Mouse (Mus musculus) midbrain, embryonic 13.5 days (tissue): ENCODE measurements at regions not wholly inside any gene's neighbourhood (a gene's known extent, or its start where the extent isn't known, plus 50 kb on each side); places are given as distances from the start of the nearest gene placed in this dataset.

Source experiments
- ATAC-seq: fragments of 200-750 bp; cut with Nextera tagmentation; 2 replicates; pipeline ENCODE4 v1.8.0; 2017; ENCODE audit warnings: mild to moderate bottlenecking, moderate TSS enrichment, moderate library complexity
- H3K27ac ChIP-seq: fragments of 300-500 bp; sonication (generic); 2 replicates; pipeline ENCODE4 v1.5.1; 2015; ENCODE audit warnings: inconsistent platforms, mild to moderate bottlenecking, moderate library complexity
- H3K27me3 ChIP-seq: fragments of 300-500 bp; sonication (generic); 2 replicates; pipeline ENCODE4 v1.6.1; 2015; ENCODE audit warnings: mild to moderate bottlenecking, inconsistent platforms
- H3K36me3 ChIP-seq: fragments of 300-500 bp; sonication (generic); 2 replicates; pipeline ENCODE4 v1.6.1; 2015; ENCODE audit warnings: mild to moderate bottlenecking, inconsistent platforms
- H3K4me1 ChIP-seq: fragments of 300-500 bp; sonication (generic); replicated peaks from 2 replicates; pipeline ENCODE4 v1.6.1; 2015; ENCODE audit warnings: inconsistent platforms
- H3K4me2 ChIP-seq: fragments of 300-500 bp; sonication (generic); replicated peaks from 2 replicates; pipeline ENCODE4 v1.6.1; 2015; ENCODE audit warnings: moderate library complexity, mild to moderate bottlenecking, inconsistent platforms
- H3K4me3 ChIP-seq: fragments of 300-500 bp; sonication (generic); replicated peaks from 2 replicates; pipeline ENCODE4 v1.5.1; 2015; ENCODE audit warnings: mild to moderate bottlenecking, inconsistent platforms
- H3K9ac ChIP-seq: fragments of 300-500 bp; sonication (generic); replicated peaks from 2 replicates; pipeline ENCODE4 v1.6.1; 2015; ENCODE audit warnings: mild to moderate bottlenecking, inconsistent platforms
- H3K9me3 ChIP-seq: fragments of 300-500 bp; sonication (generic); 2 replicates; pipeline ENCODE4 v1.6.1; 2016; ENCODE audit warnings: mild to moderate bottlenecking, inconsistent platforms
- WGBS: fragments of 180-500 bp; shearing (Covaris S2); methylation state at CpG from one replicate; pipeline ENCODE4 v1.1.7; 2015; 5-methylcytosine and 5-hydroxymethylcytosine counted together

DNA sequence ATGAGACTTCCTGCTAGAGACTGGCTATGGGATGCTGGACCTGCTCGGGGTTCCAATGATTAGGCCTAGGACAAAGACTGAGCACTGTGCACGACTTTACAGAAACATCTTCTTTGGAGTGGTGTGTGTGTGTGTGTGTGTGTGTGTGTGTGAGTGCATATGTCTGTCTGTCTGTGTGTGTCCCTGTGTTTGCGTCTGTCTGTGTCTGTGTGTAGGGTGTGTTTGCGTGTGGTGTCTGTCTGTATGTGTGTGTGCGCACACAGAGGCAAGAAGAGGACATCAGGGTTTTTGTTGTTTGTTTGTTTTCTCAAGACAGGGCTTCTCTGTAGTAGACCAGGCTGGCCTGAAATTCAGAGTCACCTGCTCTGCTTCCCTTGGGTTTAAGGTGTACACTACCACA is 51.9 kb upstream of the Slco4a1 start:
- Histone ChIP-seq H3K4me3 (no peak overlapping the region), H3K9ac (no peak overlapping the region), H3K9me3 (no peaks in the 10 kb centered on the region), H3K36me3 (no peaks in the 10 kb centered on the region), H3K27ac (no peak overlapping the region), H3K4me1 (no peaks in the 10 kb centered on the region), H3K27me3 (no peaks in the 10 kb centered on the region), H3K4me2 (no peak overlapping the region)
- WGBS: 86% methylated on average over 5 of the region's 5 CpGs
- no peak for ATAC-seq

GRCm38 (mm10) chr2:180403621-180404020 is 52.4 kb upstream of the Slco4a1 start:
- ATAC-seq: no peak
- 69% methylated on average over 8 of the region's 8 CpGs for WGBS
- Histone ChIP-seq H3K4me1 (no peaks in the 10 kb centered on the region), H3K4me3 (no peak overlapping the region), H3K9ac (no peak overlapping the region), H3K9me3 (no peaks in the 10 kb centered on the region), H3K27me3 (no peaks in the 10 kb centered on the region), H3K36me3 (no peaks in the 10 kb centered on the region), H3K4me2 (no peak overlapping the region), H3K27ac (no peak overlapping the region)

DNA sequence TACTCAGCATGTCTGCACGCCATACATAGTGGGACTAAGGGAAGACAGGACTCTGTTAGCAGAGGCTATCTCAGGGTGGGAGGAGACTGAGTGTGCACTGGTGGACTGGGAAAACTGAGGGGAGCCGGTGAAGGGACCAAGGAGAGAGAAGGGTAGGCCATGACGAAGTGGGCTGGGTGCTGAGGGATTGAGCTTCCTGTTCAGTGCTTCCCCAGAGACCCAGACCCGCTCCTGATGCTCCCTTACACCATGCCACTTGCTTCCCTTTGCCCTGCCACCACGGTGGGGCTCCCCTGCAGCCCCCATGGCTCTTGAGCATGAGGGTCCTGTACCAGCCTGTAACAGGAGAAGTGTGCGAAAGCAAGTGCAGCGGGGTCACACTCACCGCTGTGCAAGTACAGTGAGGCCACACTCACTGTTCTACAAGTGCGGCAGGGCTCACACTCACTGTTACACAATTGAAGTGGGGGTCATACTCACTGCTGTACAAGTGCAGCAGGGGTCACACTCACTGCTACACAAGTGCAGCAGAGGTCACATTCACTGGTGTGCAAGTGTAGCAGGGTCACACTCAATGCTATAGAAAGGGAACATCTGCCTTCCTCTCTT is 53.1 kb upstream of the Slco4a1 start:
- H3K27ac ChIP-seq: no peak overlapping the region
- ATAC-seq: no peak
- H3K4me3 ChIP-seq: no peak overlapping the region
- 82% methylated on average over 9 of the region's 9 CpGs for WGBS
- no peaks in the 10 kb centered on the region for H3K4me1 ChIP-seq
- no peak overlapping the region for H3K4me2 ChIP-seq
- no peak overlapping the region for H3K9ac ChIP-seq
- H3K36me3 ChIP-seq: no peaks in the 10 kb centered on the region
- no peaks in the 10 kb centered on the region for H3K9me3 ChIP-seq
- H3K27me3 ChIP-seq: no peaks in the 10 kb centered on the region

DNA sequence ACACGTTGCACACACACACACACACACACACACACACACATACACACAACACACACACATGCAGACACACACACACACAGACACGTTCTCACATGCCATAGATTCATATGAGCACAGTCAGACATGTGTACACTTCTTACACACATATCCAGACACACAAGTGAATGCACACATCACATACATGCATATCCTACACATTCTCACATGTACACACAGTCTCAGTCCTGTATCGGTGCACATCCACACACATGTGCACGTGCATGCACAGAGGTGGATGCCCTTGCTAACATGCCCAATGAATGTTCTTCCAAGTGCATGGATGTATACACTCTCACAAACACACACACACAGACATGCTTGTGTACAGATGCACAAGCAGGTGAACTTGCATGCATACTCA is 53.6 kb upstream of the Slco4a1 start:
- H3K9me3 ChIP-seq: no peaks in the 10 kb centered on the region
- no peak overlapping the region for H3K9ac ChIP-seq
- H3K4me1 ChIP-seq: no peaks in the 10 kb centered on the region
- H3K27ac ChIP-seq: no peak overlapping the region
- no peak overlapping the region for H3K4me2 ChIP-seq
- H3K36me3 ChIP-seq: no peaks in the 10 kb centered on the region
- 88% methylated on average over 4 of the region's 4 CpGs for WGBS
- H3K27me3 ChIP-seq: no peaks in the 10 kb centered on the region
- no peak overlapping the region for H3K4me3 ChIP-seq
- ATAC-seq: no peak

DNA sequence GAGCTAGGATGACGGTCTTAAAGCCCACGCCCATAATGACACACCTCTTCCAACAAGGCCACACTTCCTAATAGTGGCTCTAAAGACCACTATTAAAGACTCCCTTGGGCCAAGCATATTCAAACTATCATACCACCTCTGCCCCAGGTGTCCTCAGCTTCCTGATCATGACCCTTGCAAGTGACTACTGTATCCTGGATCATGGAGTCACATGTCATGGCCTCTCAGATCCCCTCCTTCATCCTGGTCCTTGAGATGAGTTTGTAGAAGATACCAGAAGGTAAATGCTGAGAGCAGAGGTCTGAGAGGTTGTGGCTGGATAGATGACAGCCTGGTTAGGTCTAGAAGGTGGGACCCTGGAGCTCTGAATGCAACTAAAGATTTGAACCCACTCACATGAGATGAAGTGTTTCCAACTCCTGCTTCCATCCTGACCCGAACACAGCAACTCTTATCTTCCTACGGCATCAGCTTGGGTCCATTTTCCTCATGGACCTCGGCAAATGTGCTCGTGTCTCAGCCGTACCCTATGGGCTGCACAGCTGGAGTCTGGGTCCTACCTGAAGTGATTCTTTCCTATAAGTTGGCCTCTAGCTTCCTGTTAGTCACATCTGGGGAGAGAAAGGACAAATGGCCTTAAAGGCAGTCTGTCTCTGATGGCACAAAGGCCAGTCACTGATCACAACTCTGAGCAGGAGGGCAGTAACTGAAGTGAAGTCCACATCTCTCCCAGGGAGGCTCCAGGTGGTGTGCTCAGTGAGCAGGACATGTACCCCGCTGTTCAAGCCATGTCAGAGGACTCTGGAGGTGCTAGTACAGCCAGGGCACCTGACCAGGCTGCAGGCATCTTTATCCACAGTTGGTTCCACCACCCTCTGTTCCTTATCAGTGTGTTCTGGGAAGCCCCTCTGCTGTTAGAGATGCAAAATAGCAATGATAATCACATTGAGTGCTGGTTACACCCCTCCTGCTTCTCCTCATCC is 54.3 kb upstream of the Slco4a1 start:
- Histone ChIP-seq H3K27ac (no peak overlapping the region), H3K36me3 (no peaks in the 10 kb centered on the region), H3K4me1 (no peaks in the 10 kb centered on the region), H3K4me2 (no peak overlapping the region), H3K4me3 (no peak overlapping the region), H3K9me3 (no peaks in the 10 kb centered on the region), H3K27me3 (no peaks in the 10 kb centered on the region), H3K9ac (no peak overlapping the region)
- 84% methylated on average over 8 of the region's 8 CpGs for WGBS
- ATAC-seq: no peak

DNA sequence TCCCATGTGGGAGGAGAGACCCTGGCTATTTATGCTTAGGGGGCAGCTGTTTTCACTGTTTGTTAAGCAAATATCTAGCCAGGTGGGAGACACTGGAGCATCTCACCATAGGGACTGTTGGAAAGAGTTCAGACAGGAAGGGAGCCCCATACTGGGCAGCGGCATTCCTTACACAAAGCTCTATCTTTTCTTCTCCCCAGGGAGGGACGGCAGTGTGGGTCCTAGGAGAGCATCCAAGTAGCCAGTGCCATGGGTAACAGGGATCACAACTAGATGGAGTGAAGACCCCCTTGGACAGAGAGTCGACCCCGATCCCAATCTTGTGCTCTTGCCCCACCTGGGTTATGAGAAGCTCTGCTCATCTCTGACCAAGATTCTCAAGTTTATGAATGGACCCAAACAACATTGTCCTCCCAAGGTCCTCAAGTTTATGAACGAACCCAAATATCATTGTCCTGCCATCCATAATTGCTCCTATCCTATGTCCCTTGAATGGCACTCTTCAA is 55.5 kb upstream of the Slco4a1 start:
- no peak for ATAC-seq
- 90% methylated on average over 5 of the region's 5 CpGs for WGBS
- H3K36me3 ChIP-seq: no peaks in the 10 kb centered on the region

GRCm38 (mm10) chr2:180399651-180400513 is 56.2 kb upstream of the Slco4a1 start:
- Histone ChIP-seq H3K4me2 (no peak overlapping the region), H3K4me1 (no peaks in the 10 kb centered on the region), H3K36me3 (no peaks in the 10 kb centered on the region), H3K4me3 (no peak overlapping the region), H3K27me3 (no peaks in the 10 kb centered on the region), H3K9me3 (no peaks in the 10 kb centered on the region), H3K9ac (no peak overlapping the region), H3K27ac (no peak overlapping the region)
- no peak for ATAC-seq
- WGBS: 77% methylated on average over 8 of the region's 8 CpGs

More for the DNA sequence above, 55.5 kb upstream of the Slco4a1 start:
- H3K9me3 ChIP-seq: no peaks in the 10 kb centered on the region
- H3K4me2 ChIP-seq: no peak overlapping the region
- H3K9ac ChIP-seq: no peak overlapping the region
- H3K27me3 ChIP-seq: no peaks in the 10 kb centered on the region
- H3K4me1 ChIP-seq: no peaks in the 10 kb centered on the region
- no peak overlapping the region for H3K27ac ChIP-seq
- no peak overlapping the region for H3K4me3 ChIP-seq

- Histone ChIP-seq H3K4me3 (no peak overlapping the region), H3K4me1 (no peaks in the 10 kb centered on the region), H3K27me3 (no peaks in the 10 kb centered on the region), H3K27ac (no peak overlapping the region), H3K9me3 (no peaks in the 10 kb centered on the region), H3K9ac (no peak overlapping the region), H3K36me3 (no peaks in the 10 kb centered on the region), H3K4me2 (no peak overlapping the region)
- ATAC-seq: no peak
- 88% methylated on average over 6 of the region's 6 CpGs for WGBS
Observed at GRCm38 (mm10) chr2:180398851-180399447, 57.1 kb upstream of the Slco4a1 start.

DNA sequence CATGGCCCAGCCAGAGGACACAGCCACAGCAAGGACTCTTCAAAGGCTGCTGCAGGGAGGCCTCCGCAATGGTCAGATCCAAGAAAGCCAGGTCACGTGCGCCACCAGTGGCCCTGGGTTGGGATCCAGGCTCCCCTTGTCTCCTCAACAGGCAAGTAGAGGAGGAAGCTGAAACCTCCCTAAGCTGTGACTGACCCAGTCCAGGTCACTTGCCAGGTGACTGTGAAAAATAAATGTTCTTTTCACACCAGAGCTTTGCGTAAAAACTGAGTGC is 57.6 kb upstream of the Slco4a1 start:
- Histone ChIP-seq H3K9me3 (no peaks in the 10 kb centered on the region), H3K4me1 (no peaks in the 10 kb centered on the region), H3K27ac (no peak overlapping the region), H3K27me3 (no peaks in the 10 kb centered on the region), H3K4me3 (no peak overlapping the region), H3K4me2 (no peak overlapping the region), H3K9ac (no peak overlapping the region), H3K36me3 (no peaks in the 10 kb centered on the region)
- no peak for ATAC-seq
- 86% methylated on average over 4 of the region's 4 CpGs for WGBS

DNA sequence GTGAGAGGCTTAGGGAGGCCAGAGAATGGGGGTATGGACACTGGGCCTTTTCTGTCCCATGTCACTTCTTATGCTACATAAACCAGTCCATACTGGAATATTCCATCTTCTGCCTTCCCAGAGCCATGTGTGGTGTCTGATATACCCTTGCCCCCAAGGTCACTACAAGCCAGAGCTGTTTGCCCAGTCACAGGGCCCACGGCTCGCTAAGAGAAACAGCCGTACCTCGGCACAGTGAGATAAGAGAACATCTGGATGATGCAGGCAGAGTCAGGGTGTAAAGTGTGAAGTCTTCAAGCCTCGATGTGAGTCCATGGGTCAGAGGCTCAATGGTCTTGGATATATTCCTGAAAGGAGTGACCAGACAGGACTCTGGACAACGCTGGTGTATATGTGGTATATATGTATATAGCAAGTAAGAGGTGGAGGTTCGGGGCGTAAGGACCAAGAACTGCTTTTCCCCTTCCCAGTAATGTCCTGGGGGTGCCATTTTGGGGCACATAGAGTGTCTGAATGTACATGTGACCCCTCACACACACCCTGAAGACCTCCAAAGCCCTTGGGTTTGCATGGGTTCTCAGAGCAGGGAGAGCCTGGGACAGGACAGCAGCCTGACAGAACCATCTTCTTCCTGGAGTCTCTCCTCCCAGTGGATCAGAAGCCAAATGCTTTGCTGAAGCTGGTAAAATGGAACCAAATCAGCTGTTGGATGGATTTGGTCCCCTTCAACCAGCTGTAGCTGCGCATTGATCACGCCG is 58.1 kb upstream of the Slco4a1 start:
- WGBS: 91% methylated on average over 11 of the region's 11 CpGs
- Histone ChIP-seq H3K27me3 (no peaks in the 10 kb centered on the region), H3K4me3 (no peak overlapping the region), H3K4me1 (no peaks in the 10 kb centered on the region), H3K9me3 (no peaks in the 10 kb centered on the region), H3K27ac (no peak overlapping the region), H3K36me3 (no peaks in the 10 kb centered on the region), H3K9ac (no peak overlapping the region), H3K4me2 (no peak overlapping the region)
- ATAC-seq: no peak

DNA sequence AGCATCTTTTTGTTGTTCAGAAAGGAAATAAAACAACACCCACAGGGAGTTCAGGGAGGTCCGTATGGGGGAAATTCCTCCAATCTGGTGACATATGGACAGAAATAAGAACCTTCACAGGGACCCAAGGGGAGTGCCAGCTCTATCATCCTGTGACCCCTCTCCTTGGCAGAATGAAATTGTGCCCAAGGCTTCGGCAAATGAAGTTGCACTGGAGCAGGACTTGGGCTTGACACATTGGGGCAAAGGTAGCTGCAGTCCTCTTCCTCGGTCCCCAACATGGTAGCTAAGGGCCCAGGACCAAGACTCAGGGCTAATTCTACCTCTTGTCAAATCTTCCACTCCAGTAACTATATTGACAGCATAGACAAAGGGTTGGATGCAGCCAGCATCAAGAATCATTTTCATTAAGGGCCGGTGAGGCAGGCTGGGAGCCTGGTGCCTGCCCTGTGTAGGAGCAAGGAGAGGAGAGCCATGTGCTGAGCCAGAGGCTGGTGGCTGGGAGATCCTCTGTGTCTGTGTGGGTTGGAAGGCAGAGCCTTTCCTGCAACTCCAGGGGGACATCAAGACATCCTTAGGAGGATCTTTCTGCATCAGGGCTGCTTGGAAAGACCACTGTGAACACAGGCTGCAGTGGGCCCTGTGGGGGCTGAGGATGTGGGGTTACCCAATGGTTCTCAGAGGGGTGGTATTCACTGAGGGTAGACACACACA is 59.2 kb upstream of the Slco4a1 start:
- no peaks in the 10 kb centered on the region for H3K9me3 ChIP-seq
- no peak overlapping the region for H3K27ac ChIP-seq
- WGBS: 70% methylated on average over 4 of the region's 4 CpGs
- no peaks in the 10 kb centered on the region for H3K27me3 ChIP-seq
- no peaks in the 10 kb centered on the region for H3K4me1 ChIP-seq
- ATAC-seq: no peak
- no peaks in the 10 kb centered on the region for H3K36me3 ChIP-seq
- H3K4me2 ChIP-seq: no peak overlapping the region
- H3K4me3 ChIP-seq: no peak overlapping the region
- H3K9ac ChIP-seq: no peak overlapping the region
